Mouse (Mus musculus): ENCODE results near the gene Akr1c19. TPM values are rescaled to one million over a fixed set of nuclear protein-coding genes. Genes with fewer than 3 reads are reported as not detected.
"Not testable (repeated sequence)": the region's sequence is repeated elsewhere in the genome, so short reads cannot be mapped to it uniquely, and the experiment has no call there.

The Akr1c19 gene
- not detected in 2 replicates for polyA plus RNA-seq (2011; ENCODE audit: insufficient read length, low read depth, missing spikeins)

DNA sequence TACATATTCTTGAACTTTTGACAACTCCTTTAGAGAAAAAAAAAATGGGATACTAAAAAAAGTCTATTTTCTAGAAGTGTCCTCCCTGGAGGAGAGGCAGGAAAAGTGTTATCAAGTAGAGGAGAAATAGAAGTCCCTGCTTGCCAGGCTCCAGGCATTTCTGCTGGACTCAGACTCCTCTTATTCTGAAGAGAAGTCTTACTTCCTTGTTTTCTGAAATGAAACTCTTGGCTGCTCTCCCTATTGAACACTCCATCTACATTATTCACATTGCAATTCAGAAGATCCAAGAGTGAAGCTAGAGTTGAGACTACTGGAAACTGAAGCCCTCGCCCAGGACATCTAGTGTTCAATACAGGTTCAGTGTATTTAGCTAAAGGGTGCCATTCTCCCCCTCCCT is at the start of gene Akr1c19:
Akr1c19 (plus strand) TSS at position 260 of the 400 bp plus-strand sequence.
- TF ChIP-seq POLR2A (IDR thresholded peaks at IDR 0.05; ENCODE audit: low read depth, low read length): no peak
- TF ChIP-seq CTCF (IDR thresholded peaks at IDR 0.05; ENCODE audit: borderline replicate concordance, insufficient read depth, low read length): no peak
- H3K4me1 ChIP-seq (ENCODE audit: control insufficient read depth, insufficient read depth, low read length): no peaks in the 10 kb centered on the region
- no peak within 1 kb of the TSS for H3K27ac ChIP-seq (ENCODE audit: insufficient read depth, low read length)
- H3K4me3 ChIP-seq (ENCODE audit: insufficient read depth, low read length): no peak within 1 kb of the TSS

DNA sequence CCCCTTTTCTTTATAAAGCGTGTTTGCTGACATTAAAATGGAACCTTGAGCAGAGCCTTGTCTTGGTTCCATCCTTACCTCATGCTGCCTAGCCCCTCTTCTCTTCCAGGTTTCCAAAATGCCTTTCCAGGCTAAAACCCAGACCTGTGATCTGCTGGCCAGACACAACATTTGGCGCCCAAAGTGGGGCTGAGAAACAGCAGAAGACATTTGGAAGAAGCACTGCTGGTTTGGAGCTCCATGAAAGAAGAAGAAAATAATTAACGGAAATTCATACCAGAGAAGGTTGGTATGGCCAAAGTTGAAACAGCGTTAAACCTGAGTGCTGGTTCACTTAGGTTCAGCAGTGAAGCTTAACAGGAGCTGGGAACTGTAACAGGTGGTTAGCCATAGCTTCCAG is 47.2 kb upstream of the Akr1c19 start:
- H3K4me1 ChIP-seq (ENCODE audit: control insufficient read depth, insufficient read depth, low read length); H3K27ac ChIP-seq (ENCODE audit: insufficient read depth, low read length); H3K4me3 ChIP-seq (ENCODE audit: insufficient read depth, low read length): not testable (repeated sequence)

DNA sequence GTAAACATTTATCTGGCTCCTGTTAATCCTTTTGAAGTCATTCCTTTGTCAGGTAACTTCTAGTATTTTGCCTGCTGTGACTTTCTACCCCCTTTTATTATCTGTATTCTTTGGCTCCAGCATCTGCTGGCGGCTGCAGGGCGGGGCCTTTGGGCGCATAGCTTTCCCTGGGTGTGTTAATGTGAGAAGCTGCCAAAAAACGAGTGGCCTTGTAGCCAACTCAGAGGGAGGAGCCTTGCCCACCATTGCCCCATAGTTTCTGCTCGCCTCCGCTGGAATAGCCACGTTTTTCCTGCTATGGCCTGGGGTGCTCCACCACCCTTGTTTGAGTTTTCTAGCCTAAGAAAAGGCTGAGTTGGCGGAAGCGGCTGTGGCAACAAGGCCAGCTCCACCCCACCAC is 45.4 kb upstream of the Akr1c19 start:
- no peak overlapping the region for H3K4me3 ChIP-seq (ENCODE audit: insufficient read depth, low read length)
- TF ChIP-seq CTCF (IDR thresholded peaks at IDR 0.05; ENCODE audit: borderline replicate concordance, insufficient read depth, low read length) (no peak), POLR2A (IDR thresholded peaks at IDR 0.05; ENCODE audit: low read depth, low read length) (no peak)

DNA sequence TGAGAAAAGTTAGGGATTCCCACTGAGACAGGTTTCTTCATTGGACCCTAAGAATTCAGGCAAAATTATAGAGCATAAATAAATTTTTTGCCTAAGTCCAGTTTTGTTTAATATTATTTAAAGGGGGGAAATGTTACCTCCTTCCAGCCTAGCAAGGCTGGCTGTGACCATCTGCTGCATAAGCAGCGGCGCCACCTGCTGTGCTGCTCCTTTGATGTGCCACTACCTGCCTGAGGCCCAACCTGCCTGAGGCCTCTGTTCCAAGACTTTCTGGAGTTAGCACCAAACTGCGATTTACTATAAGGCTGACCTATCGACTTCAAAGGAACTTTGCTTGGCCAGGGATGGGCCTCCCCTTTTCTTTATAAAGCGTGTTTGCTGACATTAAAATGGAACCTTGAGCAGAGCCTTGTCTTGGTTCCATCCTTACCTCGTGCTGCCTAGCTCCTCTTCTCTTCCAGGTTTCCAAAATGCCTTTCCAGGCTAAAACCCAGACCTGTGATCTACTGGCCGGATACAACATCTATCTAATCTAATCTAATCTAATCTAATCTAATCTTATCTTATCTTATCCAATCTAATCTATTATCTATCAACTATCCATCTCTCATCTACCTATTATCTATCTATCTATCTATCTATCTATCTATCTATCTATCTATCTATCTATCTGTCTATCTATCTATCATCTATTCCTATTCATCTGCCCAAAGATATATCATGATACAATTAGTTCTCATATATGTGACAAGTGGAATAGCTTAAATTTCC is 41.7 kb upstream of the Akr1c19 start:
- not testable (repeated sequence) for H3K4me3 ChIP-seq (ENCODE audit: insufficient read depth, low read length); H3K4me1 ChIP-seq (ENCODE audit: control insufficient read depth, insufficient read depth, low read length)
- peak; percentile 27; the same call in 1 of the 2 replicates for TF ChIP-seq CTCF (IDR thresholded peaks at IDR 0.05; ENCODE audit: borderline replicate concordance, insufficient read depth, low read length)

More for the DNA sequence above, 45.4 kb upstream of the Akr1c19 start:
- Histone ChIP-seq H3K4me1 (ENCODE audit: control insufficient read depth, insufficient read depth, low read length) (no peaks in the 10 kb centered on the region), H3K27ac (ENCODE audit: insufficient read depth, low read length) (no peak overlapping the region)

DNA sequence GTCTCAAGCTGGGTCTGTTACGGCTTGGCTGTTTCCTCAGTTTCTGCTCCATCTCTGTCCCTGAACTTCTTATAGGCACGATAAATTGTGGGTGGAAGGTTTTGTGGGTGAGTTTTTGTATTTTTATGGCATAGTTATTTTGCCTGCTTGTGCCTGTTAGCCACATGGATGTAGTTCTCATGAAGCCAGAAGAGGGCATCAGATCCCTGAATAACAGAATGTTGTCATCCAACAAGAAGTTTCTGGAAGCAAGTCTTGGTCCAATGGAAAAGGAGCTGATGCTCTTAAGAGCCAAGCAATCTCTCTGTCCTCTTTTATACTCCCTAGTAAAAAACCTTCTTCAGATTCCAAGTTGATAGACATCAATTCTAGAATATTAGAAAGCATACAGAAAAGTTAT is 40.3 kb upstream of the Akr1c19 start:
- TF ChIP-seq POLR2A (IDR thresholded peaks at IDR 0.05; ENCODE audit: low read depth, low read length): no peak
- TF ChIP-seq CTCF (IDR thresholded peaks at IDR 0.05; ENCODE audit: borderline replicate concordance, insufficient read depth, low read length): no peak
- no peak overlapping the region for H3K27ac ChIP-seq (ENCODE audit: insufficient read depth, low read length)
- H3K4me3 ChIP-seq (ENCODE audit: insufficient read depth, low read length): no peak overlapping the region
- H3K4me1 ChIP-seq (ENCODE audit: control insufficient read depth, insufficient read depth, low read length): no peaks in the 10 kb centered on the region

More for the DNA sequence above, 41.7 kb upstream of the Akr1c19 start:
- not testable (repeated sequence) for H3K27ac ChIP-seq (ENCODE audit: insufficient read depth, low read length)

DNA sequence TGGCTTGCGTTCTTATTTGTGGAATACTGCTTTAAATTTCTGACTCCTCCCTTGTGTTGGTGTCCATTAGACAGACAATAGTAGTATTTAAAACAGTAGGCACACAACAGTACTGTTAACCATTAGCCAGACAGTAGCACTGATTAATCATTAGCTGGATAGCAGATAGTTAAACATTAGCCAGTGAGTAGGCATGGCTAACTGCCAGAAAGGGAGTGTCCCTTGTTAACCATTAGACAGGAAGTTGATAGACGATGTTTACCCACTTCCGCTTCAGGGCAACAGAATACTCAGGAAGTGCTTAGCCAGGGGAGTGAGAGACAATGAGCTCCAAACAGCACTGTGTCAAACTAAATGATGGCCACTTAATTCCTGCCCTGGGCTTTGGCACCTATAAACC is 37.6 kb upstream of the Akr1c19 start, which contains the start of gene Akr1c13:
Akr1c13 (plus strand) TSS at position 247 of the 400 bp plus-strand sequence.
- TF ChIP-seq POLR2A (IDR thresholded peaks at IDR 0.05; ENCODE audit: low read depth, low read length) (no peak), CTCF (IDR thresholded peaks at IDR 0.05; ENCODE audit: borderline replicate concordance, insufficient read depth, low read length) (no peak)
- Histone ChIP-seq H3K4me1 (ENCODE audit: control insufficient read depth, insufficient read depth, low read length) (no peaks in the 10 kb centered on the region), H3K27ac (ENCODE audit: insufficient read depth, low read length) (no peak within 1 kb of the TSS), H3K4me3 (ENCODE audit: insufficient read depth, low read length) (no peak within 1 kb of the TSS)

DNA sequence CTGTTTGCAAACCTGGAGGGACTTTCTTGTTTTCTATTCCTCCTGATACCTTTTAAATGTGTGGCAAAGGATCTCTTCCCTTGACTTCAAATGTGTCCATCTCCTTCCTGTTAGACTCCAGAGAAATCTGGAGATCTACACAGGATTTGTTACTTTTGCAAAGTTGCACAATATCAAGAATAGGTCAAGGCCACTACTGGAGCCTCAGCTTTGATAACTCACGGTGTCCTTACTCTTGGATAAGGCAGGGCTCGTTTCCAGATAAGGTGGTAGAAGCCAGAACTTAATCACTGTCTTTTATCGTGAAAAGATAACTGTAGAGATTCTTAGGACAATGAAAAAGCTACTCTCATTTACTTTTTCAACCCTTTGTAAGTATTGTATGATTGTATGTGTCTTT is 36.0 kb upstream of the Akr1c19 start:
- TF ChIP-seq CTCF (IDR thresholded peaks at IDR 0.05; ENCODE audit: borderline replicate concordance, insufficient read depth, low read length): no peak
- no peak for TF ChIP-seq POLR2A (IDR thresholded peaks at IDR 0.05; ENCODE audit: low read depth, low read length)

DNA sequence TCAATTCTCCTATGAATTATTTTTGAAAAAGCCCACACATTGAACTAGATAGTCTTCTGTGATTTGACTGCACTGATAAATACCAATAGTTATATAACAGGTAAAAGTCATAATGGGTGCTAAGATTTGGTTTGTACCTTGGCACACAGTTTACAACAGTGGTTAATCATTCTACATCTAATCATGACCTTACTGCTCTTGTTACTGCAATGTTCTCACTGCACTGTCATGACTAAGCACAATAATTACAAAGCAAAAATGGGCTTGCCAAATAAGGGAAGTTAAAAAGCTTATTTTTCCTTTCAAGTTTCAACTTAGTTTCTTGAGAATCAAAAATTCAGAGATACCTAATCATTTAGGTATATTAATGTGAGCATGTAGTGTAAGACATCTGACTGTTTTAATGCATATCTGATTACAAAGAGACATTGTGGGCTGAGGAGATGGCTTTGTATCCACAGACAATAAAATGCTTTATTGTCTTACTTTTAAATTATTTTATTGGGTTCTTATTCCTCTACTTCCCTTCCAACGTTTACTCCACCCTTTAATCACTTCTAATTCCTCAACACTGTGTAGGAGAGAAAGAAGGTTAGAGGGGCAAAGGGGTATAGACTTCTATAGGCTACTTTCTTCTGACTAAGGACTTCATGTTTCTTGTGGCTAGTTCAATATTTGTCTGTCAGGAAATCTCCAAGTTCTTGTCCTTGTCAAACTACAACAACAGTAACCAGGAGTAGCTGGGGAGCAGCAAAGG is 22.2 kb upstream of the Akr1c19 start:
- no peak for TF ChIP-seq CTCF (IDR thresholded peaks at IDR 0.05; ENCODE audit: borderline replicate concordance, insufficient read depth, low read length)
- TF ChIP-seq POLR2A (IDR thresholded peaks at IDR 0.05; ENCODE audit: low read depth, low read length): no peak
- Histone ChIP-seq H3K27ac (ENCODE audit: insufficient read depth, low read length) (no peak overlapping the region), H3K4me3 (ENCODE audit: insufficient read depth, low read length) (no peak overlapping the region), H3K4me1 (ENCODE audit: control insufficient read depth, insufficient read depth, low read length) (no peaks in the 10 kb centered on the region)

More for the DNA sequence above, 36.0 kb upstream of the Akr1c19 start:
- H3K27ac ChIP-seq (ENCODE audit: insufficient read depth, low read length): no peak overlapping the region
- no peaks in the 10 kb centered on the region for H3K4me1 ChIP-seq (ENCODE audit: control insufficient read depth, insufficient read depth, low read length)
- H3K4me3 ChIP-seq (ENCODE audit: insufficient read depth, low read length): no peak overlapping the region

DNA sequence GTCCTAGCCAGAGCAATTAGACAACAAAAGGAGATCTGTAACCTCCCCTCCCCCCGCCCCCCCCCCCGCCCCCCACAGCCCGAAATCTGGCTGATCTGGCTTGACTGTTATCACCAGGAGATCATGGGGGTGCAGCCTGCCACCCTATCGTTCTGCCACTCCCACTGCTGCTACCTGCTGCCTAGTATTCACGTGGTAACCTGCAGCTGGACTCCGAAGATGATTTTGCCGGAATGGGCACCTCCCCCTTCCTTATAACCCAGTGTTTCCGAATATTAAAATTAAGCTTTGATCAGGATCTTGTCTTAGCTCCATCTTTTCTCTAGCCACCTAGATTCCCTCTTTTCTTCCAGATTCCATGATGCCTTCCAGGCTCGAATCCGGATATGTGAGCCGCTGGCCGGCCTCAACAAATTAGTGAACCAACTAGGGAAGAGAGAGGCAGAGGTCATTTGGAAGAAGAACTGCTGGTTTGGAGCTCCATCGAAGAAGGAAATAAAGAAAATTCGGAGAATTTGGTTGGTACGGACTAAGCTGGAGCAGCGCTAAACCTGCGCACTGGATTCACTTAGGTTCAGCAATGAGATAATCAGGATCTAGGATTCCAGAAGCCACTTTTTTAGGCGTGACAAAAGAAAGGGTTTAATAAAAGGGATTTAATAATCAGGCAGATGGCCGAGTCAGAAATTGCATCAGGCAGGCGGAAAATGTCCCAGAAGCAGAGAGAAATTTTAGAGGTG is 16.8 kb upstream of the Akr1c19 start:
- TF ChIP-seq CTCF (IDR thresholded peaks at IDR 0.05; ENCODE audit: borderline replicate concordance, insufficient read depth, low read length) (no peak), POLR2A (IDR thresholded peaks at IDR 0.05; ENCODE audit: low read depth, low read length) (no peak)

More for the DNA sequence above, 16.8 kb upstream of the Akr1c19 start:
- H3K4me1 ChIP-seq (ENCODE audit: control insufficient read depth, insufficient read depth, low read length): no peaks in the 10 kb centered on the region
- no peak overlapping the region for H3K4me3 ChIP-seq (ENCODE audit: insufficient read depth, low read length)
- no peak overlapping the region for H3K27ac ChIP-seq (ENCODE audit: insufficient read depth, low read length)

All from embryonic fibroblast, embryonic 13.5 days (primary cell).